Comparison of ENCODE assay signal across 8 mouse cellular contexts in the genomic region with DNA sequence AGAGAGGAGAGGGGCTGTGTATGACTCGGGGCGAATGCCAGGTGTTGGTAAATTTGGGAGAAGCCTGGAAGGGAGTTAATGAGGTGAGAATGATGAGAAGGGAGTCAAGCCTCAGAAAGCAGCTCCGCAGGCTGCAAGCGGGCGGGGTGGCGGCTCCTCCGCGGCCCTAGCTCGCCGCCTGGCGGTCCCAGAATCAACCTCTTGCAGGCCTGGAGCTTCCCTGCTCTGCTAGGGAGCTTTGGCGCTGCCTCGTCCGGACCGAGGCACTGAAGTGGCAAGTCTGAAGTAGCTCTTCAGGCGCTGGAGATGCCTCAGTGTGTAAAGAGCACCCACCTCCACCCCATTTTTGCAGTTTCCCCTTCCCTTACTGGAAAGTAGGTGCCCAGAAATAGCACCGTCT. TPM values are rescaled to one million over a fixed set of nuclear protein-coding genes. Genes with fewer than 3 reads are reported as not detected.
A peak's percentile ranks its signal among the peaks of the same experiment; 100 is the strongest.
DNase-seq lines count a peak whose midpoint lies in the region; ATAC-seq and TF ChIP-seq lines count a peak whose summit lies in the region.

No protein-coding gene starts in this region.

- TF ChIP-seq CTCF in forebrain, postnatal 0 days (IDR thresholded peaks at IDR 0.05; ENCODE audit: low read depth) = peak; percentile 86
- peak; percentile 93 for TF ChIP-seq CTCF in layer of hippocampus, adult 2 months (conservative IDR thresholded peaks at IDR 0.05)
- TF ChIP-seq CTCF in lung, embryonic 14.5 days (IDR thresholded peaks at IDR 0.05; ENCODE audit: low read depth) = peak; percentile 92

- WGBS in forebrain, postnatal 0 days = under 1% methylated on average over 17 of the region's 17 CpGs
- 0% methylated on average over 17 of the region's 17 CpGs for WGBS in lung, embryonic 14.5 days

- peaks cover 17% of the 10 kb centered on the region for H3K4me1 ChIP-seq in forebrain, postnatal 0 days (ENCODE audit: insufficient read depth)
- H3K4me1 ChIP-seq in lung, embryonic 14.5 days (ENCODE audit: insufficient read depth) = peaks cover 13% of the 10 kb centered on the region

- H3K4me3 ChIP-seq in forebrain, postnatal 0 days (ENCODE audit: low read depth, low read length) = peak overlapping the region; percentile 53
- H3K4me3 ChIP-seq in layer of hippocampus, adult 2 months = peak overlapping the region; percentile 57
- peak overlapping the region; percentile 65 for H3K4me3 ChIP-seq in lung, embryonic 14.5 days (ENCODE audit: low read depth, low read length)

- peak; percentile 74 for DNase-seq in ES-CJ7 (ENCODE audit: low read depth, low spot score)
- DNase-seq in cerebellum, adult 11-12 months = peak; percentile 78
- peak; percentile 87 for DNase-seq in forebrain, postnatal 0 days
- DNase-seq in heart, postnatal 36 days = peak; percentile 81 to 85
- peak; percentile 75 to 83 for DNase-seq in layer of hippocampus, adult 2 months (ENCODE audit: low spot score in 2 of 2)
- peak; percentile 97 for DNase-seq in lung, embryonic 14.5 days
- DNase-seq in ovary, postnatal 14 days (ENCODE audit: low spot score) = peak; percentile 73
- DNase-seq in thymus, postnatal 14 days = peak; percentile 76

- H3K4me2 ChIP-seq in forebrain, postnatal 0 days (ENCODE audit: low read depth) = peak overlapping the region; percentile 92
- peak overlapping the region; percentile 96 for H3K4me2 ChIP-seq in lung, embryonic 14.5 days

- no peak overlapping the region for H3K27ac ChIP-seq in forebrain, postnatal 0 days (ENCODE audit: low read depth, low read length)
- no peak overlapping the region for H3K27ac ChIP-seq in layer of hippocampus, adult 2 months
- H3K27ac ChIP-seq in lung, embryonic 14.5 days (ENCODE audit: low read depth) = no peak overlapping the region; the same call in 1 of the 2 replicates

- peak; percentile 89 for ATAC-seq in forebrain, postnatal 0 days
- ATAC-seq in lung, embryonic 14.5 days (ENCODE audit: insufficient read depth) = peak; percentile 75

- H3K9ac ChIP-seq in forebrain, postnatal 0 days = 0 out of 2 replicates have a peak overlapping the region, but pooled peaks have one; percentile 7
- peak overlapping the region; percentile 41 for H3K9ac ChIP-seq in lung, embryonic 14.5 days

- peaks cover 65% of the 10 kb centered on the region for H3K27me3 ChIP-seq in forebrain, postnatal 0 days (ENCODE audit: insufficient read depth, low read length)
- peaks cover 41% of the 10 kb centered on the region for H3K27me3 ChIP-seq in lung, embryonic 14.5 days (ENCODE audit: insufficient read depth, low read length)

- intact Hi-C loops in heart, postnatal 36 days (cut with DNase I) = loop anchor here (1.0 to 2.0 kb wide), 3 partner anchors 59 to 241 kb away; no protein-coding TSS in a partner anchor

- no peaks in the 10 kb centered on the region for H3K36me3 ChIP-seq in forebrain, postnatal 0 days (ENCODE audit: insufficient read depth)
- peaks cover 12% of the 10 kb centered on the region; the same call in 1 of the 2 replicates for H3K36me3 ChIP-seq in lung, embryonic 14.5 days (ENCODE audit: insufficient read depth)

- no peaks in the 10 kb centered on the region for H3K9me3 ChIP-seq in forebrain, postnatal 0 days (ENCODE audit: low read length)
- no peaks in the 10 kb centered on the region for H3K9me3 ChIP-seq in lung, embryonic 14.5 days (ENCODE audit: low read depth, low read length)

RNA-seq across cellular contexts. Expression of a gene that starts 3.0 kb away (rescaled TPM):
- 3.3 and 4.6 TPM in 2 replicates for total RNA-seq in forebrain, postnatal 0 days (2014; rRNA removed)
- polyA plus RNA-seq in forebrain, postnatal 0 days (2015; fragmentation: Nextera tagmentation; extraction: Ambion mirVana) = 0.86 and 1.1 TPM in 2 replicates
- total RNA-seq in heart, postnatal 36 days (2021) = 1 to 10 TPM; 5.1 to 9.2 TPM
- 1 to 10 TPM; 2.0 to 2.5 TPM for total RNA-seq in layer of hippocampus, adult 2 months (2021)
- 21.4 and 21.5 TPM in 2 replicates for polyA plus RNA-seq in lung, embryonic 14.5 days (2014; fragmentation: Nextera tagmentation; extraction: Ambion mirVana)
